Mouse (Mus musculus) right cerebral cortex, adult 2 months (tissue): ENCODE results near the gene Tor1a.
"Not testable (repeated sequence)": the region's sequence is repeated elsewhere in the genome, so short reads cannot be mapped to it uniquely, and the experiment has no call there.

Experiments
- DNase-seq, 2 experiments: peaks; one replicate each; pipeline ENCODE4 v3.0.0; 2021 to 2022; ENCODE audit warnings: low spot score in 2 of 2

The Tor1a gene

GRCm38 (mm10) chr2:30918780-30919329, 48.9 kb downstream of the Tor1a start:
- no peak for DNase-seq

GRCm38 (mm10) chr2:30918126-30918525, 49.6 kb downstream of the Tor1a start:
- DNase-seq, result no peak

- DNase-seq, result no peak
These were observed 50.1 kb downstream of the Tor1a start for GRCm38 (mm10) chr2:30917649-30918048.

- not testable (repeated sequence) for DNase-seq
These were observed 51.8 kb downstream of the Tor1a start for GRCm38 (mm10) chr2:30915933-30916332.

- DNase-seq, result no peak
These were observed 52.4 kb downstream of the Tor1a start for GRCm38 (mm10) chr2:30915376-30915775.

- no peak for DNase-seq
These were observed 52.9 kb downstream of the Tor1a start for GRCm38 (mm10) chr2:30914836-30915235.

GRCm38 (mm10) chr2:30913022-30913421, 54.7 kb downstream of the Tor1a start:
- DNase-seq, result no peak

GRCm38 (mm10) chr2:30912291-30912773, 55.4 kb downstream of the Tor1a start:
- DNase-seq, result no peak
